Mouse (Mus musculus) heart, postnatal 0 days (tissue): ENCODE data around the gene Cyp11a1.

Experiments used
- CTCF ChIP-seq: IDR thresholded peaks from 2 replicates; pipeline ENCODE4 v1.5.1; 2016; ENCODE audit warnings: antibody characterized with exemption, control low read depth, low read depth
- EP300 ChIP-seq: IDR thresholded peaks from 2 replicates; pipeline ENCODE4 v1.6.1; 2016; ENCODE audit warnings: antibody characterized with exemption, low read depth

DNA sequence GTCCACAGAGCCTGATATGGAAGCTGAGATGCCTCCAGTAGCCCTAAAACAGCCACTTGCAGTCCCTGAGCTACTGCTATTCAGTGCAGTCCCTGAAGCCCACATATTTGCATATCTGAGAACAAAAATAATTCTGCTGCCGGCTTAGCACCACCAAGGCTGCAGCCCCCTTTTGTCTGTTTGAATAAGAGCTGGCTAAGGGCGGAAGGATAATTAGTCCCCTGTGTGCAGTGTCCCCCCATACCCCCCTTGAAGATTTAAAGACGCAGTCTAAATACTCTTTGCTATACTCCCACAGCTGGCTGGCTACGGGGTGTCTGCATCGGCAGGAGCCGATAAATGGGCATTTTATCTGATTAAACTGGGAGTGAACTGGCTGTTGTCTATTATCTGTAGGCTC, 42.4 kb downstream of the Cyp11a1 start:
- TF ChIP-seq CTCF, result no peak
- TF ChIP-seq EP300, result no peak
